Mouse (Mus musculus): ENCODE results near the gene Wnt5b. TPM values are rescaled to one million over a fixed set of nuclear protein-coding genes. Genes with fewer than 3 reads are reported as not detected.
A peak's percentile ranks its signal among the peaks of the same experiment; 100 is the strongest.
"Not testable (repeated sequence)": the region's sequence is repeated elsewhere in the genome, so short reads cannot be mapped to it uniquely, and the experiment has no call there.

The Wnt5b gene
- polyA plus RNA-seq, 1 experiment from 2014 or later: 12.9 TPM

- Histone ChIP-seq H3K4me1 (ENCODE audit: control insufficient read depth, insufficient read depth, low read length) (peaks cover 9% of the 10 kb centered on the region), H3K4me3 (ENCODE audit: low read depth, low read length) (no peak overlapping the region), H3K27ac (replicated peaks; ENCODE audit: low read depth, low read length) (no peak overlapping the region), H3K9me3 (replicated peaks; ENCODE audit: control insufficient read depth, low read length) (no peaks in the 10 kb centered on the region), H3K9ac (replicated peaks; ENCODE audit: low read length) (no peak overlapping the region), H3K27me3 (ENCODE audit: control insufficient read depth, insufficient read depth, low read length) (no peaks in the 10 kb centered on the region), H3K36me3 (replicated peaks; ENCODE audit: control insufficient read depth, insufficient read depth, low read depth, low read length) (no peaks in the 10 kb centered on the region), H3K4me2 (ENCODE audit: low read depth, low read length) (no peak overlapping the region)
- DNase-seq (ENCODE audit: low spot score) (peak; percentile 84), ATAC-seq (replicated peaks; ENCODE audit: insufficient number of reproducible peaks, low FRiP score, low TSS enrichment, low read depth) (no peak)
- WGBS: 6% methylated on average over 5 of the region's 5 CpGs
Observed at GRCm38 (mm10) chr6:119489765-119490164, 54.4 kb downstream of the Wnt5b start.

- H3K4me1 ChIP-seq (ENCODE audit: control insufficient read depth, insufficient read depth, low read length): peaks cover 12% of the 10 kb centered on the region
- no peak for ATAC-seq (replicated peaks; ENCODE audit: insufficient number of reproducible peaks, low FRiP score, low TSS enrichment, low read depth)
- 91% methylated on average over 9 of the region's 9 CpGs for WGBS
Observed at GRCm38 (mm10) chr6:119487619-119488018, 56.5 kb downstream of the Wnt5b start.

DNA sequence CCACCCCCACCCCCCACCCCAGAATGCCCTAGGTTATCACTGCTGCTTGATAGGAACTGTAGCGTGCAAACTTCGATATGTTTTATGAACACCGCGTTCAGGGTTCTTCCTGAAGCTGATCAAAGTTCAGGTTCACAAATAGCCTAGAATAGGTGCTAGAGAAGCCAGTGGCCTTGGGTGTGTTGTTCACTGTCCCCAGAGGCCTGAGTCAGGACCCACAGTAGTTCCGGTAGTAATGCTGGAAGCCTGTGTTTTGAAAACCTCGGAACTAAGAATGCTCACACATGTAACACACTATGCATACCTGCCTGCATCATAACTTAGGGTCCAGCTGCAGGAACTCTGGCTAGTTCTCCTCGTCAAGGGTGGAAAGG lies 57.1 kb downstream of the Wnt5b start:
- H3K9me3 ChIP-seq (replicated peaks; ENCODE audit: control insufficient read depth, low read length): no peaks in the 10 kb centered on the region
- no peak overlapping the region for H3K27ac ChIP-seq (replicated peaks; ENCODE audit: low read depth, low read length)
- 0 out of 2 replicates have a peak, but pooled peaks cover 2% of the 10 kb centered on the region for H3K36me3 ChIP-seq (replicated peaks; ENCODE audit: control insufficient read depth, insufficient read depth, low read depth, low read length)
- no peak for DNase-seq (ENCODE audit: low spot score)
- H3K4me1 ChIP-seq (ENCODE audit: control insufficient read depth, insufficient read depth, low read length): peaks cover 9% of the 10 kb centered on the region
- no peak overlapping the region for H3K4me2 ChIP-seq (ENCODE audit: low read depth, low read length)
- ATAC-seq (replicated peaks; ENCODE audit: insufficient number of reproducible peaks, low FRiP score, low TSS enrichment, low read depth): no peak
- no peak overlapping the region for H3K9ac ChIP-seq (replicated peaks; ENCODE audit: low read length)
- no peaks in the 10 kb centered on the region for H3K27me3 ChIP-seq (ENCODE audit: control insufficient read depth, insufficient read depth, low read length)
- no peak overlapping the region for H3K4me3 ChIP-seq (ENCODE audit: low read depth, low read length)
- 93% methylated on average over 7 of the region's 7 CpGs for WGBS

More at GRCm38 (mm10) chr6:119487619-119488018, 56.5 kb downstream of the Wnt5b start:
- H3K4me2 ChIP-seq (ENCODE audit: low read depth, low read length): no peak overlapping the region
- no peak overlapping the region for H3K4me3 ChIP-seq (ENCODE audit: low read depth, low read length)
- no peak overlapping the region for H3K9ac ChIP-seq (replicated peaks; ENCODE audit: low read length)
- H3K27ac ChIP-seq (replicated peaks; ENCODE audit: low read depth, low read length): no peak overlapping the region
- H3K9me3 ChIP-seq (replicated peaks; ENCODE audit: control insufficient read depth, low read length): no peaks in the 10 kb centered on the region
- H3K36me3 ChIP-seq (replicated peaks; ENCODE audit: control insufficient read depth, insufficient read depth, low read depth, low read length): 0 out of 2 replicates have a peak, but pooled peaks cover 2% of the 10 kb centered on the region
- H3K27me3 ChIP-seq (ENCODE audit: control insufficient read depth, insufficient read depth, low read length): no peaks in the 10 kb centered on the region
- DNase-seq (ENCODE audit: low spot score): no peak

DNA sequence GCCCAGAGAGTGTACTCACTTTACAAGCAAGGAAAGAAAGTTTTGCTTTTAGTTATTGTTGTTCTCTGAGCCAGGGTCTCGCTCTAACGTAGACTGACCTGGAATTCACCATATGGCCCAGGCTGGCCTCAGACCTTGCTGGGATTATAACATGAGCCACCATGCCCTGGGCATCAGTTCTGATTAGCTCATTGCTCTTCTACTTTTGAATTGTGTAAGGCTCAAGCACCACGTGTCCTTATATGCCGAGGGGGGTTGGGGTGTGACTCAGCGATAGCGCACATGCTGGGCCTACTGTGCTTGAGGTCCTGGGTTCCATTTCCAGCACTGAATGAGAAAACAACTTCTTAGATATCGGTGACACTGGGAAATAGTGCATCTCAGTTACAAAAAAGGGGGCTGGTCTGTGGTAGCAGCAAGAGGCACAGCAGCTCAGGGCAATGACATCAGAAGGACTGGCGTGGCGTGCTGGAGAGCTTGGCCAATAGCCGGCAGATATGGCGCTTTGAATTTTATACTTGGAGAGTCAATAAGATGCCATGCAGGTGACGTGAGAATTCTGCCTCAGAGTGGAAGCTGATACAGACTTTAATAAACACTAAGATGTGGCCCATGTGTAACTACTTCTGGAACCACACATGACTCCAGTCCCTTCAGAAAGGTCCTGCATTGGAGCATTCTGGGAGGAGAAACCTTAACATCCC lies 57.6 kb downstream of the Wnt5b start:
- Histone ChIP-seq H3K36me3 (replicated peaks; ENCODE audit: control insufficient read depth, insufficient read depth, low read depth, low read length) (0 out of 2 replicates have a peak, but pooled peaks cover 2% of the 10 kb centered on the region), H3K4me3 (ENCODE audit: low read depth, low read length) (no peak overlapping the region), H3K4me1 (ENCODE audit: control insufficient read depth, insufficient read depth, low read length) (peaks cover 9% of the 10 kb centered on the region), H3K9ac (replicated peaks; ENCODE audit: low read length) (no peak overlapping the region), H3K27ac (replicated peaks; ENCODE audit: low read depth, low read length) (no peak overlapping the region), H3K27me3 (ENCODE audit: control insufficient read depth, insufficient read depth, low read length) (no peaks in the 10 kb centered on the region), H3K4me2 (ENCODE audit: low read depth, low read length) (no peak overlapping the region), H3K9me3 (replicated peaks; ENCODE audit: control insufficient read depth, low read length) (no peaks in the 10 kb centered on the region)
- DNase-seq (ENCODE audit: low spot score): no peak
- WGBS: 88% methylated on average over 12 of the region's 12 CpGs
- ATAC-seq (replicated peaks; ENCODE audit: insufficient number of reproducible peaks, low FRiP score, low TSS enrichment, low read depth): no peak

DNA sequence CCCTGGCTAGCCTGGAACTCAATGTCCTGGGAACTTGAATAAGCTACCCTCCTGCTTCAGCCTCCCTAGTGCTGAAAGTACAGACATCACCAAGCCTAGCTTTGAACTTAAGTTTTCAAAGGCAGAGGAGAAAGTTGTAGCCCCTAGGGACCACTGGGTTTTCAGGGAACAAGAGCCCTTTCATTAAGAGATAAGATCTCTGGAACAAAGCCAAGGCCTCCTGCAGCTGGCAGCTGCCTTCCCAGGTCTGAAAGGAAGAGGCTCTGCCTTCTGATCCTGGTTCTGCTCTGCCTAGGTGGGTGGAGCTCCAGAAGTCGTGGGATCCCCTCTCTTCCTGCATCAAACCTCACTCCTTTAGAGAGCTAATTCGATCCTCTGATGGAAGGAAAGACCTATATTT lies 58.7 kb downstream of the Wnt5b start:
- peak; percentile 61 for DNase-seq (ENCODE audit: low spot score)
- WGBS: 20% methylated on average over 2 of the region's 2 CpGs
- H3K27ac ChIP-seq (replicated peaks; ENCODE audit: low read depth, low read length): no peak overlapping the region

GRCm38 (mm10) chr6:119482958-119483600 lies 61.1 kb downstream of the Wnt5b start:
- no peaks in the 10 kb centered on the region for H3K27me3 ChIP-seq (ENCODE audit: control insufficient read depth, insufficient read depth, low read length)
- DNase-seq (ENCODE audit: low spot score) (peak; percentile 74), ATAC-seq (replicated peaks; ENCODE audit: insufficient number of reproducible peaks, low FRiP score, low TSS enrichment, low read depth) (peak; percentile 8; the same call in 1 of the 2 replicates)
- peaks cover 4% of the 10 kb centered on the region for H3K4me1 ChIP-seq (ENCODE audit: control insufficient read depth, insufficient read depth, low read length)
- H3K4me3 ChIP-seq (ENCODE audit: low read depth, low read length): peak overlapping the region; percentile 21
- H3K9me3 ChIP-seq (replicated peaks; ENCODE audit: control insufficient read depth, low read length): no peaks in the 10 kb centered on the region
- WGBS: 41% methylated on average over 16 of the region's 16 CpGs
- H3K27ac ChIP-seq (replicated peaks; ENCODE audit: low read depth, low read length): no peak overlapping the region
- H3K4me2 ChIP-seq (ENCODE audit: low read depth, low read length): peak overlapping the region; percentile 43
- peak overlapping the region; percentile 32 for H3K9ac ChIP-seq (replicated peaks; ENCODE audit: low read length)
- H3K36me3 ChIP-seq (replicated peaks; ENCODE audit: control insufficient read depth, insufficient read depth, low read depth, low read length): 0 out of 2 replicates have a peak, but pooled peaks cover 2% of the 10 kb centered on the region

More for the DNA sequence above, 58.7 kb downstream of the Wnt5b start:
- Histone ChIP-seq H3K9ac (replicated peaks; ENCODE audit: low read length) (no peak overlapping the region), H3K9me3 (replicated peaks; ENCODE audit: control insufficient read depth, low read length) (no peaks in the 10 kb centered on the region), H3K27me3 (ENCODE audit: control insufficient read depth, insufficient read depth, low read length) (no peaks in the 10 kb centered on the region), H3K4me3 (ENCODE audit: low read depth, low read length) (no peak overlapping the region), H3K36me3 (replicated peaks; ENCODE audit: control insufficient read depth, insufficient read depth, low read depth, low read length) (0 out of 2 replicates have a peak, but pooled peaks cover 2% of the 10 kb centered on the region), H3K4me2 (ENCODE audit: low read depth, low read length) (no peak overlapping the region), H3K4me1 (ENCODE audit: control insufficient read depth, insufficient read depth, low read length) (peaks cover 6% of the 10 kb centered on the region)
- no peak for ATAC-seq (replicated peaks; ENCODE audit: insufficient number of reproducible peaks, low FRiP score, low TSS enrichment, low read depth)

DNA sequence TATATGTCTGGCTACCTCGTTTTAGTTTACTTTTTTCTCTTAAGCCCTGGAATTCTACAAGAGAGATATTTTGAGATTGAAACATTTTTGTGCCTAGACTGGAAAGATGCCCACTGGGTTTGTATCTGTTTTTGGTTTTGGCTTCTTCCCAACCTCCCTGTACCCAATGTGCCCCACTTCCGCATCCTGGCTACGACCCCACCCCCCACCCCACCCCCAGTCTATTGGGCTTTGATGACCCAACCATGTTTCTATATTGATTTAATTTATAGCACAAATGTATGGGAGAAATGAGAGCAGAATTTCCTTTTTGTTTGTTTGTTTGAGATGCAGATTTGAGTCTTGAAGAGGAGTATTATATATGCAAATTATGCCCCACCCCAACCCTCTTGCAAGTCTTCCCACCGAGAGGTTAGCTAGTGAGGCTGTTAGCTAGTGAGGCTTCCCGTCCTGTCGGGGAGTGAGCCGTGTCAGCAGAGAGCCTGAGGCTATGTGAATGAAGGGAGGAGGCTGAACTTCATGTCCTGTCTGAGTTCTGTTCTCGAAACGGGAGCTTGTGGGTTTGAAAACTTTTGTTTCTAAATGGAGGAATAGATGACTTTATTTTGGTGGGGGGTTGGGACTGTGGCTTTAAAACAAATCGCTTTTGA lies 62.3 kb downstream of the Wnt5b start:
- not testable (repeated sequence) for H3K27me3 ChIP-seq (ENCODE audit: control insufficient read depth, insufficient read depth, low read length); H3K27ac ChIP-seq (replicated peaks; ENCODE audit: low read depth, low read length); ATAC-seq (replicated peaks; ENCODE audit: insufficient number of reproducible peaks, low FRiP score, low TSS enrichment, low read depth); H3K9me3 ChIP-seq (replicated peaks; ENCODE audit: control insufficient read depth, low read length); H3K36me3 ChIP-seq (replicated peaks; ENCODE audit: control insufficient read depth, insufficient read depth, low read depth, low read length); H3K4me1 ChIP-seq (ENCODE audit: control insufficient read depth, insufficient read depth, low read length)
- peak overlapping the region; percentile 40 for H3K4me2 ChIP-seq (ENCODE audit: low read depth, low read length)
- H3K4me3 ChIP-seq (ENCODE audit: low read depth, low read length): peak overlapping the region; percentile 12
- peak; percentile 52 for DNase-seq (ENCODE audit: low spot score)
- 0 out of 2 replicates have a peak overlapping the region, but pooled peaks have one; percentile 14 for H3K9ac ChIP-seq (replicated peaks; ENCODE audit: low read length)
- WGBS: 3% methylated on average over 10 of the region's 10 CpGs
